Mouse (Mus musculus) midbrain, embryonic 11.5 days (tissue): ENCODE data around the gene Adat1. TPM values are rescaled to one million over a fixed set of nuclear protein-coding genes. Genes with fewer than 3 reads are reported as not detected.

ENCODE experiments used
- ATAC-seq: fragments of 200-750 bp; cut with Nextera tagmentation; 2 replicates; pipeline ENCODE4 v1.8.0; 2017; ENCODE audit warnings: moderate TSS enrichment, moderate library complexity; ENCODE audit not compliant: low FRiP score
- DNase-seq: peaks from one replicate; pipeline ENCODE4 v3.0.0; 2015; ENCODE audit warnings: low spot score; ENCODE audit errors: missing footprints
- H3K27ac ChIP-seq: fragments of 300-500 bp; sonication (generic); 2 replicates; pipeline ENCODE4 v1.5.1; 2014; ENCODE audit warnings: low read depth, low read length
- H3K27me3 ChIP-seq: fragments of 300-500 bp; sonication (generic); 2 replicates; pipeline ENCODE4 v1.6.1; 2014; ENCODE audit warnings: mild to moderate bottlenecking, low read length, moderate library complexity, mixed read lengths; ENCODE audit not compliant: control insufficient read depth, insufficient read depth
- H3K36me3 ChIP-seq: fragments of 300-500 bp; sonication (generic); 2 replicates; pipeline ENCODE4 v1.6.1; 2014; ENCODE audit warnings: mild to moderate bottlenecking, low read length, moderate library complexity, mixed read lengths; ENCODE audit not compliant: control insufficient read depth, insufficient read depth
- H3K4me1 ChIP-seq: fragments of 300-500 bp; sonication (generic); 2 replicates; pipeline ENCODE4 v1.6.1; 2014; ENCODE audit warnings: low read length; ENCODE audit not compliant: control insufficient read depth, insufficient read depth
- H3K4me2 ChIP-seq: fragments of 300-500 bp; sonication (generic); 2 replicates; pipeline ENCODE4 v1.6.1; 2014; ENCODE audit warnings: mild to moderate bottlenecking, moderate library complexity
- H3K4me3 ChIP-seq: fragments of 300-500 bp; sonication (generic); 2 replicates; pipeline ENCODE4 v1.5.1; 2014; ENCODE audit warnings: low read depth, low read length
- H3K9ac ChIP-seq: fragments of 300-500 bp; sonication (generic); 2 replicates; pipeline ENCODE4 v1.6.1; 2014; ENCODE audit warnings: low read length
- H3K9me3 ChIP-seq: fragments of 300-500 bp; sonication (generic); 2 replicates; pipeline ENCODE4 v1.6.1; 2016; ENCODE audit warnings: low read length; ENCODE audit not compliant: control insufficient read depth
- WGBS: fragments of 180-500 bp; shearing (Covaris S2); extraction: QIAGEN DNeasy Blood & Tissue Kit; methylation state at CpG from one replicate; pipeline ENCODE4 v1.1.7; 2014; 5-methylcytosine and 5-hydroxymethylcytosine counted together
- polyA plus RNA-seq: library from polyadenylated mRNA; unstranded; fragments of >200 nt; fragmentation: Nextera tagmentation; extraction: Ambion mirVana; gene quantifications from 2 replicates; pipeline ENCODE4 v1.2.1, GENCODE M21; 2014

The Adat1 gene
- polyA plus RNA-seq, 1 experiment from 2014 or later: 9.1 TPM

GRCm38 (mm10) chr8:111963091-111963490 lies 29.0 kb downstream of the Adat1 start:
- DNase-seq (no peak), ATAC-seq (no peak)
- Histone ChIP-seq H3K4me1 (no peaks in the 10 kb centered on the region), H3K4me3 (no peak overlapping the region), H3K9ac (no peak overlapping the region), H3K4me2 (no peak overlapping the region), H3K27ac (no peak overlapping the region), H3K27me3 (no peaks in the 10 kb centered on the region), H3K9me3 (no peaks in the 10 kb centered on the region), H3K36me3 (no peaks in the 10 kb centered on the region; the same call in 1 of the 2 replicates)
- WGBS: 72% methylated on average over 10 of the region's 10 CpGs

- no peak for DNase-seq
- Histone ChIP-seq H3K36me3 (peaks cover 2% of the 10 kb centered on the region; the same call in 1 of the 2 replicates), H3K4me1 (no peaks in the 10 kb centered on the region), H3K9me3 (no peaks in the 10 kb centered on the region), H3K4me3 (no peak overlapping the region), H3K27ac (no peak overlapping the region), H3K9ac (no peak overlapping the region), H3K4me2 (no peak overlapping the region), H3K27me3 (no peaks in the 10 kb centered on the region)
- ATAC-seq: no peak
- 93% methylated on average over 1 of the region's 1 CpGs for WGBS
Measured at GRCm38 (mm10) chr8:111962589-111962988, 29.5 kb downstream of the Adat1 start.

GRCm38 (mm10) chr8:111961330-111961729 lies 30.8 kb downstream of the Adat1 start:
- H3K4me3 ChIP-seq: no peak overlapping the region
- no peak overlapping the region for H3K9ac ChIP-seq
- H3K4me2 ChIP-seq: no peak overlapping the region
- H3K9me3 ChIP-seq: no peaks in the 10 kb centered on the region
- WGBS: 77% methylated on average over 3 of the region's 3 CpGs
- DNase-seq (no peak), ATAC-seq (0 out of 2 replicates have a peak, but pooled peaks have one; percentile 40)
- H3K36me3 ChIP-seq: peaks cover 6% of the 10 kb centered on the region; the same call in 1 of the 2 replicates
- no peaks in the 10 kb centered on the region for H3K27me3 ChIP-seq
- H3K4me1 ChIP-seq: no peaks in the 10 kb centered on the region
- no peak overlapping the region for H3K27ac ChIP-seq

DNA sequence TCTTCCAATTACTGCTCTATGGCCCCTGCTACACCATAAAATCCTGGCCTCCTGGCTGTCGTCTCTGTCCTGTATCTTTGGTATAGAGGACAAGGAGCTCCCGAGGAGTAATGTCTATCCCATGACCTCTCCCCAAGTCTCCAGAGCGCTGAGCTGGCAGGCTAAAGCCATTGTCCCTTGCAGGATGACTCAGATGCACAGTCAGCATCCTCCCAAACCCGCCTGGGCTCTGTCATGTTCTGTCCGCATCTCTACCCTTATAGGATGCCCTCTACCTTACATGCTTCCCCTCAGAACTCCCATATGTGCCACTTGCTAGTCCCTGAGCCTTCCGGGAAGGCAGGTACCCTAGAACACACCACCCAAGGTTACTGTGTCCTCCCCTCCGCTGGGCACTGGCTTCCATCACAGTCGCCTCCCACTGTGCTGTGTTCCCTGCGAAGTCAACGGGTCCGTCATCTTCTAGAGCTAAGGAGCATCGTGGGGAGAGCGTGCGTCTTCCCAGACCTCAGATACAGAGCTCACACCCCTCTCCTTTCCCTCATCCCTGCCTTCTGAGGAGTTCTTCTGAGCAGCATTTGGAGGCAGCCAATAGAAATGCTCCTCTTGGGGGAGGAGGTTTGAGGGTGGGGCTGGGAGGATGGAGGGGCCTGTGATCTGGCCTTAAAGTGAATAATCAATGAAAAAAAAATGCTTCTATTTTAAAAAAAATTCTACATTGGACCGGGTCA lies 31.3 kb downstream of the Adat1 start:
- Histone ChIP-seq H3K4me3 (no peak overlapping the region), H3K4me2 (no peak overlapping the region), H3K27me3 (no peaks in the 10 kb centered on the region), H3K9ac (no peak overlapping the region), H3K4me1 (no peaks in the 10 kb centered on the region), H3K27ac (no peak overlapping the region), H3K36me3 (peaks cover 6% of the 10 kb centered on the region; the same call in 1 of the 2 replicates), H3K9me3 (no peaks in the 10 kb centered on the region)
- DNase-seq (no peak), ATAC-seq (no peak)
- 70% methylated on average over 15 of the region's 15 CpGs for WGBS

DNA sequence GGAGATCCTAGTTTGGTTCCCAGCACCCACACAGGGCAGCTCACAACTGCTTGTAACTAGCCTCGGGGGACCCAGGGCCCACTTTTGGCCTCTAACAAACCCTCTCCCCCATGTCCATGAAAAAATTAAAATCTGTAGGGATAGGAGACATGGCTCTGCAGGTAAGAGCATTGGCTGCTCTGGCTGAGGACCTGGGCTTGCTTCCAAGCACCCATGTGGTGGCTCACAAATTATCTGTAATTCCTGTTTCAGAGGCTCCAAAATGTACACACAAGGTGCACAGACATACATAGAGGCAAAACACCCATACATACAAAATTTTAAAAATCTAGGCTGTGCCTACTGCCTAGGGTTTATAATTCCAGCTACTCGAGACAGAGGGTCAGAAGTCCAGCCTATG lies 34.9 kb downstream of the Adat1 start:
- Histone ChIP-seq H3K36me3 (peaks cover 9% of the 10 kb centered on the region; the same call in 1 of the 2 replicates), H3K27ac (no peak overlapping the region), H3K4me3 (no peak overlapping the region), H3K27me3 (no peaks in the 10 kb centered on the region), H3K4me2 (no peak overlapping the region), H3K9me3 (no peaks in the 10 kb centered on the region), H3K4me1 (no peaks in the 10 kb centered on the region), H3K9ac (no peak overlapping the region)
- ATAC-seq (no peak), DNase-seq (no peak)
- WGBS: 89% methylated on average over 2 of the region's 2 CpGs

- WGBS: 90% methylated on average over 5 of the region's 5 CpGs
- H3K4me2 ChIP-seq: no peak overlapping the region
- ATAC-seq (no peak), DNase-seq (no peak)
- H3K27ac ChIP-seq: no peak overlapping the region
- no peak overlapping the region for H3K9ac ChIP-seq
- no peaks in the 10 kb centered on the region for H3K9me3 ChIP-seq
- no peaks in the 10 kb centered on the region for H3K27me3 ChIP-seq
- H3K36me3 ChIP-seq: peaks cover 9% of the 10 kb centered on the region; the same call in 1 of the 2 replicates
- no peaks in the 10 kb centered on the region for H3K4me1 ChIP-seq
- no peak overlapping the region for H3K4me3 ChIP-seq
Measured at GRCm38 (mm10) chr8:111955879-111956278, 36.2 kb downstream of the Adat1 start.

GRCm38 (mm10) chr8:111954844-111955594 lies 37.1 kb downstream of the Adat1 start:
- H3K9me3 ChIP-seq: no peaks in the 10 kb centered on the region
- no peaks in the 10 kb centered on the region for H3K4me1 ChIP-seq
- WGBS: 92% methylated on average over 4 of the region's 4 CpGs
- peaks cover 9% of the 10 kb centered on the region; the same call in 1 of the 2 replicates for H3K36me3 ChIP-seq
- no peak overlapping the region for H3K4me3 ChIP-seq
- H3K9ac ChIP-seq: no peak overlapping the region
- H3K27ac ChIP-seq: no peak overlapping the region
- no peak overlapping the region for H3K4me2 ChIP-seq
- no peaks in the 10 kb centered on the region for H3K27me3 ChIP-seq
- ATAC-seq (no peak), DNase-seq (no peak)

DNA sequence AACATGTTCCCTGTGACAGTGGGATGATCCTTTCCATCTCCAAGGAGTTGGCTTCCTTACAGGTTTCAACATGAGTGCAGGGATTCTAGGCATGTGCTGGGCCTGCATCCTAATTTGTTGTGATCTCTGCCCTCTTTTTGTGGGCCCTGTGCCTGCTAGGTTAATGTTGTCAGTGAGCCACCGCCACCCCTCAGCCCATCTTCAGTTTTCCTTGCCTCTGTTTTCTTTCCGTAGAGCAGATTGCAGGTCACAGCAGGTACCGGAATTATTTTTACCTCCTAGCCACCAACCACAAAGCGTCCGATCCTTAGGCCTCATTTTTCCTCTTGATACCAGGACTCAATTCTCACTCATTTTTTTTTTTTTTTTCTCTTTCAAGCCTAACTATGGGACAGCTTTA lies 40.2 kb downstream of the Adat1 start:
- H3K4me1 ChIP-seq: no peaks in the 10 kb centered on the region
- DNase-seq: no peak
- WGBS: 95% methylated on average over 5 of the region's 5 CpGs
- H3K4me2 ChIP-seq: no peak overlapping the region
- no peak overlapping the region for H3K27ac ChIP-seq
- H3K9ac ChIP-seq: no peak overlapping the region
- ATAC-seq: no peak
- no peaks in the 10 kb centered on the region for H3K9me3 ChIP-seq
- H3K27me3 ChIP-seq: no peaks in the 10 kb centered on the region
- no peak overlapping the region for H3K4me3 ChIP-seq
- peaks cover 7% of the 10 kb centered on the region; the same call in 1 of the 2 replicates for H3K36me3 ChIP-seq

- no peak overlapping the region for H3K4me3 ChIP-seq
- no peaks in the 10 kb centered on the region for H3K9me3 ChIP-seq
- H3K36me3 ChIP-seq: peaks cover 5% of the 10 kb centered on the region; the same call in 1 of the 2 replicates
- 94% methylated on average over 7 of the region's 7 CpGs for WGBS
- DNase-seq (no peak), ATAC-seq (no peak)
- no peak overlapping the region for H3K9ac ChIP-seq
- H3K4me2 ChIP-seq: no peak overlapping the region
- H3K4me1 ChIP-seq: no peaks in the 10 kb centered on the region
- H3K27ac ChIP-seq: no peak overlapping the region
- no peaks in the 10 kb centered on the region for H3K27me3 ChIP-seq
Measured at GRCm38 (mm10) chr8:111951317-111951716, 40.8 kb downstream of the Adat1 start.
